Mouse (Mus musculus) ES-CJ7 (cell line): Measurements from ENCODE around the gene Mtg1.
A peak's percentile ranks its signal among the peaks of the same experiment; 100 is the strongest.

Source experiments
- DNase-seq: peaks from one replicate; pipeline ENCODE4 v3.0.0; 2011; ENCODE audit warnings: low read depth, low spot score

The Mtg1 gene

GRCm38 (mm10) chr7:140188391-140189328, 51.3 kb downstream of the Mtg1 start:
- DNase-seq, result peak; percentile 70

GRCm38 (mm10) chr7:140190435-140190834, 53.1 kb downstream of the Mtg1 start:
- DNase-seq, result no peak

- DNase-seq, result no peak
These were observed 55.1 kb downstream of the Mtg1 start for GRCm38 (mm10) chr7:140192445-140192844.

- no peak for DNase-seq
These were observed 55.5 kb downstream of the Mtg1 start for GRCm38 (mm10) chr7:140192851-140193250.

GRCm38 (mm10) chr7:140194031-140194430, 56.7 kb downstream of the Mtg1 start:
- DNase-seq, result no peak

GRCm38 (mm10) chr7:140196002-140196401, 58.6 kb downstream of the Mtg1 start:
- DNase-seq, result no peak
